Mouse (Mus musculus): ENCODE results near the gene Abhd17a. TPM values are rescaled to one million over a fixed set of nuclear protein-coding genes. Genes with fewer than 3 reads are reported as not detected.

Abhd17a gene
- total and polyA plus RNA-seq, 3 experiments: 37.2 to 49.1 (median 48.0) TPM

DNA sequence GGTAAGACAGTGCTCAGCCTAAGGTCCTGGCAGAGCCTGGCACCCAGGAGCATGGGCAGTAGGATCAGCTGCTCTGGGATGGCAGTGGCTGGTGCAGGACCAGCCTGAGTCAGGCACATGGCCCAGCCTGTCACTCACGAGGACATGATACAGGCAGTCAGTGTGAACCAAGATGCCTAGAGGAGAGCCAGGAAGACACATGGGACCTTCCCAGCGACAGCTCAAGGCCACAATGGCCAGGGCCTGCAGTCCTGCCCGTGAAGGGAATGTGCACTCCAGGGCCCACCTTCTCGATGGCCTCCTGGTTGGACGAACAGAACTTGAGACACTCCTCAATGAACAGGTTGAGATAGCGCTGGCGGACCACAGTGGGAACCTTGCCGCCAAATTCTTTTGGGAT is 44.6 kb downstream of the Abhd17a start:
- Histone ChIP-seq H3K27ac (ENCODE audit: insufficient read depth, low read depth) (no peak overlapping the region), H3K9me3 (replicated peaks; ENCODE audit: low read length) (no peaks in the 10 kb centered on the region), H3K36me3 (replicated peaks in 1 of 2; ENCODE audit: control insufficient read depth in 1 of 2, insufficient read depth in 1 of 2, low read length in 1 of 2) (peaks cover 87 to 97% of the 10 kb centered on the region in 2 experiments), H3K27me3 (replicated peaks) (no peaks in the 10 kb centered on the region), H3K4me1 (ENCODE audit: control insufficient read depth in 1 of 2, insufficient read depth in 2 of 2) (peaks cover 0 to 6% of the 10 kb centered on the region in 2 experiments; a peak in 1 of 4 replicates), H3K4me2 (ENCODE audit: insufficient read depth, low read depth, poor library complexity, severe bottlenecking) (no peak overlapping the region), H3K9ac (ENCODE audit: insufficient read depth, low read depth) (no peak overlapping the region), H3K4me3 (replicated peaks in 1 of 3; ENCODE audit: low read depth in 2 of 3, low read length in 2 of 3, poor library complexity in 1 of 3) (no peak overlapping the region), H3K79me2 (replicated peaks; ENCODE audit: control insufficient read depth, extremely low read depth, insufficient read depth, poor library complexity, severe bottlenecking) (no peaks in the 10 kb centered on the region; the same call in 1 of the 2 replicates)
- TF ChIP-seq MAX (IDR thresholded peaks at IDR 0.05; ENCODE audit: low read length): no peak
- TF ChIP-seq E2F4 (IDR thresholded peaks at IDR 0.05; ENCODE audit: insufficient replicate concordance, low read depth, low read length): no peak
- no peak for TF ChIP-seq SIN3A (IDR thresholded peaks at IDR 0.05; ENCODE audit: low read length)
- TF ChIP-seq SMC3 (IDR thresholded peaks at IDR 0.05; ENCODE audit: low read depth, low read length): no peak
- TF ChIP-seq CTCF (conservative IDR thresholded peaks at IDR 0.05 in 1 of 2, IDR thresholded peaks at IDR 0.05 in 1 of 2; ENCODE audit: low read depth in 2 of 2, low read length in 2 of 2): no peak
- TF ChIP-seq ETS1 (conservative IDR thresholded peaks at IDR 0.05; ENCODE audit: low read depth, low read length): no peak
- no peak for TF ChIP-seq ZKSCAN1 (IDR thresholded peaks at IDR 0.05; ENCODE audit: borderline replicate concordance, low read depth, low read length)
- no peak for TF ChIP-seq NELFE (IDR thresholded peaks at IDR 0.05; ENCODE audit: low read depth, low read length)
- TF ChIP-seq JUND (conservative IDR thresholded peaks at IDR 0.05; ENCODE audit: low read depth, low read length): no peak
- TF ChIP-seq NRF1 (IDR thresholded peaks at IDR 0.05; ENCODE audit: low read depth, low read length): no peak
- no peak for TF ChIP-seq MAZ (IDR thresholded peaks at IDR 0.05; ENCODE audit: low read depth, low read length)
- TF ChIP-seq KAT2A (IDR thresholded peaks at IDR 0.05; ENCODE audit: insufficient replicate concordance, low read length): no peak
- no peak for TF ChIP-seq ZNF384 (IDR thresholded peaks at IDR 0.05; ENCODE audit: low read depth, low read length)
- no peak for TF ChIP-seq GABPA (IDR thresholded peaks at IDR 0.05; ENCODE audit: insufficient replicate concordance, low read depth, low read length)
- no peak for TF ChIP-seq RCOR1 (conservative IDR thresholded peaks at IDR 0.05; ENCODE audit: low read depth, low read length)
- no peak for TF ChIP-seq ZMIZ1 (IDR thresholded peaks at IDR 0.05; ENCODE audit: low read depth, low read length)
- no peak for TF ChIP-seq MYC (IDR thresholded peaks at IDR 0.05; ENCODE audit: low read depth, low read length)
- TF ChIP-seq RAD21 (IDR thresholded peaks at IDR 0.05; ENCODE audit: low read depth, low read length): no peak
- no peak for DNase-seq (ENCODE audit: extremely low read depth)
- in situ Hi-C loops (cut with MboI; ENCODE audit: low pct_ligation_motif_present, low pct_unique_long_range_greater_than_20kb, low sequenced_read_pairs): no loop called here
- dilution Hi-C loops (cut with MboI; ENCODE audit: extremely low pct_ligation_motif_present, extremely low pct_unique_long_range_greater_than_20kb, low sequenced_read_pairs): no loop called here

DNA sequence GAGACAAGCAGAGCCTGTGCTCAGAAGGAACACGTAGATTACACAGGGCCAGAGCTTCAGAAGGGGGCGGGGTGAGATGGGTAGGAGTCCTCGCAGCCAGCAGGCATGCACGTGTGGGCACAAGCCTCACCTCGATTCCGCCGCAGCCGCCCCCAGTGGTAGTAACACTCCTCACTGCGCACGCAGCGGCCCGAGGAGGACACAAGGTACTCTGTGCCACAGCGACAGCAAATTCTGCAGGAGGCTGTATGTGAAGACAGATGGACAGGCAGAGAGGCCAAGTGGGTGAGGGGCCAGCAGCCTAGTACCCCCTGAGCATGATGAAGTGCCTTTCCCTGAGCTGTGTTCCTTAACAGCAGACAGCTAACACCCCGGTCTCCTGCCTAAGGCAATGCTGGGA is 46.3 kb downstream of the Abhd17a start:
- Histone ChIP-seq H3K27me3 (replicated peaks) (no peaks in the 10 kb centered on the region), H3K4me1 (ENCODE audit: control insufficient read depth in 1 of 2, insufficient read depth in 2 of 2) (peaks cover under 1% of the 10 kb centered on the region in 2 experiments; a peak in 3 of 4 replicates), H3K79me2 (replicated peaks; ENCODE audit: control insufficient read depth, extremely low read depth, insufficient read depth, poor library complexity, severe bottlenecking) (no peaks in the 10 kb centered on the region; the same call in 1 of the 2 replicates), H3K27ac (ENCODE audit: insufficient read depth, low read depth) (no peak overlapping the region), H3K9me3 (replicated peaks; ENCODE audit: low read length) (no peaks in the 10 kb centered on the region), H3K4me2 (ENCODE audit: insufficient read depth, low read depth, poor library complexity, severe bottlenecking) (no peak overlapping the region), H3K4me3 (replicated peaks in 1 of 3; ENCODE audit: low read depth in 2 of 3, low read length in 2 of 3, poor library complexity in 1 of 3) (no peak overlapping the region), H3K9ac (ENCODE audit: insufficient read depth, low read depth) (no peak overlapping the region), H3K36me3 (replicated peaks in 1 of 2; ENCODE audit: control insufficient read depth in 1 of 2, insufficient read depth in 1 of 2, low read length in 1 of 2) (peaks cover 73 to 84% of the 10 kb centered on the region in 2 experiments)
- DNase-seq (ENCODE audit: extremely low read depth): no peak
- in situ Hi-C loops (cut with MboI; ENCODE audit: low pct_ligation_motif_present, low pct_unique_long_range_greater_than_20kb, low sequenced_read_pairs) (no loop called here), dilution Hi-C loops (cut with MboI; ENCODE audit: extremely low pct_ligation_motif_present, extremely low pct_unique_long_range_greater_than_20kb, low sequenced_read_pairs) (no loop called here)
- TF ChIP-seq IRF4 (IDR thresholded peaks at IDR 0.05; ENCODE audit: low read depth, low read length) (no peak), RCOR1 (conservative IDR thresholded peaks at IDR 0.05; ENCODE audit: low read depth, low read length) (no peak), MAX (IDR thresholded peaks at IDR 0.05; ENCODE audit: low read length) (no peak), E2F4 (IDR thresholded peaks at IDR 0.05; ENCODE audit: insufficient replicate concordance, low read depth, low read length) (no peak), ZMIZ1 (IDR thresholded peaks at IDR 0.05; ENCODE audit: low read depth, low read length) (no peak), HCFC1 (IDR thresholded peaks at IDR 0.05; ENCODE audit: low read depth, low read length) (no peak), CHD2 (IDR thresholded peaks at IDR 0.05; ENCODE audit: low read length) (no peak), SIN3A (IDR thresholded peaks at IDR 0.05; ENCODE audit: low read length) (no peak), EP300 (IDR thresholded peaks at IDR 0.05; ENCODE audit: low read length) (no peak), MAZ (IDR thresholded peaks at IDR 0.05; ENCODE audit: low read depth, low read length) (no peak), GABPA (IDR thresholded peaks at IDR 0.05; ENCODE audit: insufficient replicate concordance, low read depth, low read length) (no peak), MAFK (IDR thresholded peaks at IDR 0.05; ENCODE audit: insufficient replicate concordance, low read length) (no peak), JUN (IDR thresholded peaks at IDR 0.05; ENCODE audit: insufficient read depth, low read depth, low read length) (no peak), PAX5 (IDR thresholded peaks at IDR 0.05; ENCODE audit: low read length) (no peak), MEF2A (IDR thresholded peaks at IDR 0.05; ENCODE audit: borderline replicate concordance, low read depth, low read length) (no peak), RAD21 (IDR thresholded peaks at IDR 0.05; ENCODE audit: low read depth, low read length) (no peak), ZKSCAN1 (IDR thresholded peaks at IDR 0.05; ENCODE audit: borderline replicate concordance, low read depth, low read length) (no peak), JUND (conservative IDR thresholded peaks at IDR 0.05; ENCODE audit: low read depth, low read length) (no peak), TCF12 (IDR thresholded peaks at IDR 0.05; ENCODE audit: low read depth, low read length) (no peak)

Data from CH12.LX (cell line).